7 mouse cellular contexts compared by ENCODE assay signal in the genomic region with DNA sequence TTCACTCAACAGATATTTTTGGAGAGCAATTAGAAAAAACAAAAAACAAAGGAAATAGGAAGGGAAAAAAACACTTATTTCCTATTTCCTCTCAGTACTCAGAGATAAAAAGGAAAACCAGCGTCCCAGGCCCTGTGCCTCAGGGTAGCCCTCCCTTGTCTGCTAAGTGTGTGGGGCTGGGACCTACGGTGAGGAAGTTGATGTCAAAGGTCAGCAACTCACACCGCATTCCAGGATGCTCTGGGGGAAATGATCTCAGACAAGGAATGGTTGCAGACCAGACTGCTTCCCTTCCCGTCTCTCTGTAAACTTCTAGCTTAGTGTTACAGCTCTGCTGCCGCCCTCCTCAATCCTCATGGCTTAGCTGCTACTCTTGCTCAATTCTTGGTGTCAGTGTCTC. TPM values are rescaled to one million over a fixed set of nuclear protein-coding genes. Genes with fewer than 3 reads are reported as not detected.
A peak's percentile ranks its signal among the peaks of the same experiment; 100 is the strongest.
DNase-seq lines count a peak whose midpoint lies in the region; ATAC-seq lines count a peak whose summit lies in the region.

No protein-coding gene starts in this region.

- H3K27me3 ChIP-seq in embryonic facial prominence, embryonic 12.5 days: no peaks in the 10 kb centered on the region
- H3K27me3 ChIP-seq in lung, embryonic 16.5 days (ENCODE audit: control insufficient read depth, insufficient read depth, low read depth, low read length): no peaks in the 10 kb centered on the region
- H3K27me3 ChIP-seq in forebrain, embryonic 13.5 days: no peaks in the 10 kb centered on the region

- peak overlapping the region; percentile 30 for H3K27ac ChIP-seq in embryonic facial prominence, embryonic 12.5 days
- peak overlapping the region; percentile 69 for H3K27ac ChIP-seq in lung, embryonic 16.5 days (ENCODE audit: low read length)
- no peak overlapping the region for H3K27ac ChIP-seq in forebrain, embryonic 13.5 days

- no peaks in the 10 kb centered on the region for H3K9me3 ChIP-seq in embryonic facial prominence, embryonic 12.5 days
- no peaks in the 10 kb centered on the region for H3K9me3 ChIP-seq in lung, embryonic 16.5 days (ENCODE audit: control insufficient read depth, low read length)
- no peaks in the 10 kb centered on the region for H3K9me3 ChIP-seq in forebrain, embryonic 13.5 days (replicated peaks)

- H3K9ac ChIP-seq in embryonic facial prominence, embryonic 12.5 days: no peak overlapping the region
- H3K9ac ChIP-seq in lung, embryonic 16.5 days (ENCODE audit: low read length): no peak overlapping the region
- no peak overlapping the region for H3K9ac ChIP-seq in forebrain, embryonic 13.5 days

- WGBS in embryonic facial prominence, embryonic 12.5 days: 16% methylated on average over 5 of the region's 5 CpGs
- 32% methylated on average over 5 of the region's 5 CpGs for WGBS in lung, embryonic 16.5 days
- WGBS in forebrain, embryonic 13.5 days: 75% methylated on average over 5 of the region's 5 CpGs

- H3K36me3 ChIP-seq in embryonic facial prominence, embryonic 12.5 days: no peaks in the 10 kb centered on the region
- no peaks in the 10 kb centered on the region for H3K36me3 ChIP-seq in lung, embryonic 16.5 days (ENCODE audit: control insufficient read depth, insufficient read depth, low read length)
- no peaks in the 10 kb centered on the region for H3K36me3 ChIP-seq in forebrain, embryonic 13.5 days (ENCODE audit: poor library complexity, severe bottlenecking)

- ATAC-seq in embryonic facial prominence, embryonic 12.5 days (ENCODE audit: insufficient number of reproducible peaks, insufficient read depth, low FRiP score, low TSS enrichment): no peak
- peak; percentile 84 for ATAC-seq in lung, embryonic 16.5 days (ENCODE audit: low read depth)
- ATAC-seq in forebrain, embryonic 13.5 days: no peak

- DNase-seq in embryo, embryonic 10.5 days (ENCODE audit: low spot score): peak; percentile 78
- DNase-seq in kidney, adult 18-20 months: peak; percentile 34
- no peak for DNase-seq in cerebellum, postnatal 10 days
- no peak for DNase-seq in right cerebral cortex, adult 2 months (ENCODE audit: low spot score in 2 of 2)

- no peak overlapping the region for H3K4me3 ChIP-seq in embryonic facial prominence, embryonic 12.5 days
- no peak overlapping the region for H3K4me3 ChIP-seq in lung, embryonic 16.5 days (ENCODE audit: low read length)
- no peak overlapping the region for H3K4me3 ChIP-seq in forebrain, embryonic 13.5 days

- no peak overlapping the region for H3K4me2 ChIP-seq in embryonic facial prominence, embryonic 12.5 days (replicated peaks)
- H3K4me2 ChIP-seq in lung, embryonic 16.5 days (ENCODE audit: low read depth, low read length): no peak overlapping the region
- H3K4me2 ChIP-seq in forebrain, embryonic 13.5 days: no peak overlapping the region

- peaks cover 11% of the 10 kb centered on the region; the same call in 1 of the 2 replicates for H3K4me1 ChIP-seq in embryonic facial prominence, embryonic 12.5 days
- peaks cover 8% of the 10 kb centered on the region for H3K4me1 ChIP-seq in lung, embryonic 16.5 days (replicated peaks; ENCODE audit: control insufficient read depth, insufficient read depth, low read length)
- no peaks in the 10 kb centered on the region for H3K4me1 ChIP-seq in forebrain, embryonic 13.5 days

RNA-seq across cellular contexts. Expression of gene Gm36028, which starts 9.6 kb away (rescaled TPM):
- polyA plus RNA-seq in embryonic facial prominence, embryonic 12.5 days (2016; fragmentation: Nextera tagmentation; extraction: Ambion mirVana): 0.24 and 0.28 TPM in 2 replicates
- 0.43 and 0.73 TPM in 2 replicates for polyA plus RNA-seq in lung, embryonic 16.5 days (2015; fragmentation: Nextera tagmentation; extraction: Ambion mirVana)
- polyA plus RNA-seq in forebrain, embryonic 13.5 days (2015; fragmentation: Nextera tagmentation; extraction: Ambion mirVana): 0.16 TPM in 1 of 2 replicates, not detected in the other

RNA-seq across cellular contexts. Expression of gene Lrrc58, which starts 16.8 kb away (rescaled TPM):
- polyA plus RNA-seq in embryonic facial prominence, embryonic 12.5 days (2016; fragmentation: Nextera tagmentation; extraction: Ambion mirVana): 62.2 and 65.7 TPM in 2 replicates
- 51.1 and 56.8 TPM in 2 replicates for polyA plus RNA-seq in lung, embryonic 16.5 days (2015; fragmentation: Nextera tagmentation; extraction: Ambion mirVana)
- polyA plus RNA-seq in forebrain, embryonic 13.5 days (2015; fragmentation: Nextera tagmentation; extraction: Ambion mirVana): 55.3 and 55.4 TPM in 2 replicates

Comparison
In these comparisons a context has a peak if more than half of its experiments do, and no peak if none do; other contexts are left out.
1. DNase-seq: peak in embryo, embryonic 10.5 days (single experiment) and kidney, adult 18-20 months (single experiment); none in cerebellum, postnatal 10 days (0 of 2) and right cerebral cortex, adult 2 months (0 of 2).